Mouse (Mus musculus): ENCODE measurements around the gene Agfg2. TPM values are rescaled to one million over a fixed set of nuclear protein-coding genes. Genes with fewer than 3 reads are reported as not detected.

The Agfg2 gene
- polyA plus RNA-seq, 1 experiment from 2014 or later, result 23.1 TPM

DNA sequence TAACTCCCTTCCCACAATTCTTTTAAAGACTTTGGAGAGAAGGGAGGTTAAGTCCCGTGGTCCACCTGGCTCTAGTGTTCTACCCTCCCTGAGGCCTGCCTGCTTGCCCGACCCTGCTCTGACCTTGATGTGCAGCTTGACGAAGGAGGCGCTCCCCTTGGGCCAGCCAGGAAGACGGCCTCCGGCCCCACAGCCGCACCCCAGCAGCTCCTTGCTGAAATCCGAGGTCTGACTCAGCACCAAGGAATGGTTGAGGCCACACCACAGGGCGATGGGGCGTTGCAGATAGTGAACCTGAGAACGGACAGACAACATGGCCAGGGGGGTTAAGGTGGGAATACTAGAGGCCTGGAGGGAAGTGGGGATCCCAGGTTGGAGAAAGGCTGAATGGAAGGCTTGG, 71.0 kb downstream of the Agfg2 start, which contains the start of gene Pcolce:
Gene Pcolce, minus strand, starts transcription at position 235 of the 400 bp plus-strand sequence.
- H3K36me3 ChIP-seq, result no peaks in the 10 kb centered on the region
- H3K9me3 ChIP-seq, result no peaks in the 10 kb centered on the region
- no peak within 1 kb of the TSS for H3K9ac ChIP-seq
- 39% methylated on average over 11 of the region's 11 CpGs for WGBS
- peaks cover 43% of the 10 kb centered on the region for H3K4me1 ChIP-seq
- H3K27me3 ChIP-seq (replicated peaks), result no peaks in the 10 kb centered on the region
- H3K4me3 ChIP-seq (replicated peaks), result no peak within 1 kb of the TSS
- peak; percentile 51; the same call in 1 of the 2 replicates for ATAC-seq (ENCODE audit: insufficient read depth, low FRiP score, low read depth)
- H3K4me2 ChIP-seq, result 0 out of 2 replicates have a peak within 1 kb of the TSS, but pooled peaks have one; percentile 8
- peak within 1 kb of the TSS; percentile 72 for H3K27ac ChIP-seq

DNA sequence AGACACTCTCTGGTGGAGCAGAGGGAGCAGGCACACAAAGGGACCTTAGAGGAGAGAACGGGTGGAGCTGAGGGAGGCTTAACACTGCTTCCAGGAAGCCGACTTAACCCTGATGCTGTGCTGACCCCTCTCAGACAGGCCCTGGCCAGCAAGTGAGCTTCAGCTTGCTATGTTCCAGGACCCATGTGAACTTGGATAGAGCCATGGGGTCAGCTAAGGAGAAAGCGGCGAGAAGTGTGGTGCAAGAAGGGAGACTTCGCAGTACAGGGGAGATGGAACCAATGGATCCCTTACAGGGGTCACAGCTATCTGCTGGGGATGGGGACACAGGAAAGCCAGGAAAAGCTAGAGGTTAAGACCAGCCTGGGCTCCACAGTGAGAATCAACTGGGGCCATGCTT, 71.5 kb downstream of the Agfg2 start:
- Histone ChIP-seq H3K36me3 (no peaks in the 10 kb centered on the region), H3K4me1 (peaks cover 48% of the 10 kb centered on the region), H3K27ac (peak overlapping the region; percentile 72), H3K9ac (no peak overlapping the region), H3K9me3 (no peaks in the 10 kb centered on the region), H3K4me3 (replicated peaks) (no peak overlapping the region), H3K27me3 (replicated peaks) (no peaks in the 10 kb centered on the region), H3K4me2 (0 out of 2 replicates have a peak overlapping the region, but pooled peaks have one; percentile 8)
- ATAC-seq (ENCODE audit: insufficient read depth, low FRiP score, low read depth), result no peak
- WGBS, result 63% methylated on average over 5 of the region's 5 CpGs

DNA sequence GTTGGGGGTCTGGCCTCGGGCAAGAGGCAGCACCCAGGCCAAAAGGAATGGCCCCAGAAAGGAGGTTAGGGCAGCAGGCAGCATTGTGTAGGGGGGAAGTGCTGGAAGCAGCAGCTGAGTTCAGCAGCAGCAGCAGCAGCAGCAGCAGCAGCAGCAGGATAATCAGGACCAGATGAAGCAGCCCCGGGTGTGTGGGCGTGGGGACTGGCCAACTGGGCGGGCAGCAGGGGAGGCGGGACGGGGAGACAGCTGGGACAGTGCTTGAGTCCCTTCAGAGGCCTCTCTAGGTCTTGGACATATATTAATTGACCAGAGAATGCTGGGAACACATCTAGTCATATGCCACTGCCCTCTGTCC, 73.3 kb downstream of the Agfg2 start:
- peak overlapping the region; percentile 83 for H3K27ac ChIP-seq
- H3K9me3 ChIP-seq, result no peaks in the 10 kb centered on the region
- 0 out of 2 replicates have a peak overlapping the region, but pooled peaks have one; percentile 5 for H3K9ac ChIP-seq
- H3K4me3 ChIP-seq (replicated peaks), result peak overlapping the region; percentile 34
- H3K27me3 ChIP-seq (replicated peaks), result no peaks in the 10 kb centered on the region
- no peaks in the 10 kb centered on the region for H3K36me3 ChIP-seq
- H3K4me1 ChIP-seq, result peaks cover 52% of the 10 kb centered on the region
- peak overlapping the region; percentile 49 for H3K4me2 ChIP-seq
- 0 out of 2 replicates have a peak, but pooled peaks have one; percentile 36 for ATAC-seq (ENCODE audit: insufficient read depth, low FRiP score, low read depth)
- WGBS, result 11% methylated on average over 6 of the region's 6 CpGs

DNA sequence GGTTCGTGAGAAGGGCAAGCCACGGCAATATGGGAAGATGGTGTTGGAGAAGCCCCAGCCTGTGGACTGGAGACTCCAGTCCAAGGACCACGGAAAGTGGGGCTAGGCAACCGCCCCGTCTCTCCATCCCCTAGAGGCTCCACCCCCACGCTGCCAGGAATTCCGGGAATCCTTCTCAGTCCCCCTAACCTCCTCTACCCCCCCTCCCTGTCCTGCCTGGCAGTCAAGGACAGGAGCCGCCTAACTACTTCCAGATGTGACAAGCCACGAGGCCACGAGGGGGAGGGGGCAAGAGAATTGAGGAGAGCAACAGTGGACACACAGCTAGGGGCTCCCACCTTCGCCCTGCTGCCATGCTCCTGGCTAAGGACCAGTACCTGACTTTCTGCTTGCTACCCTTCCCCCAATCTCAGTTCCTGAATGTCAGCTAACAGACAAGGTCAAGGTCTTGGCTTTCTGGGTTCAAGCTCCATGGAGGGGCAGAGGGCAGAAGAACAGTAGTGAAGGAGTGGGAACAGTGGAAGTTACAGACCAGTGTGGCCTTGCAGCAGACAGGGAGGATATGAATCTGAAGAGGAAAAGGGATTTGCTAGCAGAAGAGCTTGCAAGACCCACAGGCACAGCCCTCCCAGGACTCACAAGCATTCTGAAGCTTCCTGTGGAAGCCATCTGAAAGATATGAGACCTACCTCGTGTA, 73.8 kb downstream of the Agfg2 start:
- Histone ChIP-seq H3K4me2 (peak overlapping the region; percentile 49), H3K4me1 (peaks cover 52% of the 10 kb centered on the region), H3K36me3 (no peaks in the 10 kb centered on the region), H3K4me3 (replicated peaks) (peak overlapping the region; percentile 34), H3K27me3 (replicated peaks) (no peaks in the 10 kb centered on the region), H3K9ac (0 out of 2 replicates have a peak overlapping the region, but pooled peaks have one; percentile 5), H3K27ac (peak overlapping the region; percentile 83), H3K9me3 (no peaks in the 10 kb centered on the region)
- ATAC-seq (ENCODE audit: insufficient read depth, low FRiP score, low read depth), result peak; percentile 40; the same call in 1 of the 2 replicates
- WGBS, result 5% methylated on average over 12 of the region's 12 CpGs

DNA sequence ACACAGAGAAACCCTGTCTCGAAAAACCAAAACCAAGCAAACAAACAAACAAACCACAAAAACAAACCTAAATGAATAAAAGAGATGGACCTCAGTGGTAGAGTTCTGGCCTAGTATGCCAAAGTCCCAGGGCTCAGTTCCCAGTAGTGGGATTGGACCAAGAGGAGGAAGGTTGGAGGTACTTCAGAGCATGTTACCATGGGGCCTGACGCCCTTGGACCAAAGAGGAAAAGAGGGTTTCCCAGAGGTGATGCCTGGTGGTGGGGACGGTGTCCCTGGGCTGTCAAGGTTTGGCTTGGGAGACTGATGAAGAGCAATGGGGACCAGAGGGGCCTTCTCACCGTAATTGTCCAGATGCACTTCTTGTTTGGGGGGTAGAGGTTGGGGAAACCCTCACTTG, 74.5 kb downstream of the Agfg2 start:
- H3K27me3 ChIP-seq (replicated peaks), result no peaks in the 10 kb centered on the region
- 64% methylated on average over 4 of the region's 4 CpGs for WGBS
- ATAC-seq (ENCODE audit: insufficient read depth, low FRiP score, low read depth), result no peak
- peaks cover 52% of the 10 kb centered on the region for H3K4me1 ChIP-seq
- peak overlapping the region; percentile 83; the same call in 1 of the 2 replicates for H3K27ac ChIP-seq
- peak overlapping the region; percentile 49 for H3K4me2 ChIP-seq
- H3K9ac ChIP-seq, result no peak overlapping the region
- H3K4me3 ChIP-seq (replicated peaks), result peak overlapping the region; percentile 34
- H3K9me3 ChIP-seq, result no peaks in the 10 kb centered on the region
- H3K36me3 ChIP-seq, result no peaks in the 10 kb centered on the region

DNA sequence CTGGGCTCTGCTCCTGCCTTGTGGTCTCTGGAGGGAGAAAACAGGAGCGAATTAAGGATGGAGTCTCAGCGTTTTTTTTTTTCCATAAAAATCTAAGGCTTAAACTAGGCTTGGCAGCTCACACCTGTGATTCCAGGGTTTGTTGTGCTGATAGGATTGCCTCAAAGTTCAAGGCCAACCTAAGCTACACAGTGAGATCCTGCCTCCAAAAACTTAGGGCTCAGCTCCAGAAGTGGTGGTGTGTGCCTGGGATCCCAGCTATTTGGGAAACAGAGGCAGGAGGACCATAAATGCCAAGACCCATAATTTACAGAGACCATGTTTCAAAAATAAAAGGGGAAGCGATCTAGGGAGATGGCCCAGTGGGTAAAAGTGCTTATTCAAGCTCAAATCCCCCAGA, 75.2 kb downstream of the Agfg2 start:
- H3K4me3 ChIP-seq (replicated peaks), result no peak overlapping the region

DNA sequence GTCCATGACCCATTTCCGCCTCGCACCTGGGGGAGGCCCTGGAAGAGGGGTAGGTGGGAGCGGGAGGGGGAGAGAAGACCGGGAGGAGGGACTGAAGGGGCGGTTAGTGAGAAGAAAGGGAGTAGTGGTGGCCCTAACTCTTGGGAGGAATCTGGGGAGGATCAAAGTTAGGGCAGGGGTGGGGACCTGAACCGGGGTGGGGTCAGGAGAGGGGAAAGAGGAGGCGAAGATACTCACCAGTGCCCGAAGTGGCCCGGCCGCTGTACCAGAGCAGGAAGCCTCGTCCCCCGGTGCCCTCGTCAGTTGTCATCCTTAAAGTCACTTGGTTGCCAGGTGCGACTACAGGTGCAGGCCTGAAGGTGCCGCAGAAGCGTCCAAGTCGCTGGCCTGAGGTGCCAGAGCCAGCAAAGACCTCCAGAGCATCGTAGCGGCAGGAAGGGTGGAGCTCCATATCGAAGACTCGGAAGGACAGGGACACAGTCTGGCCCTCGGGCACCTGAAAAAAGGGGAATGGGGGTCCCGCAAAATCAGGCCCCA, 75.8 kb downstream of the Agfg2 start:
- no peak for ATAC-seq (ENCODE audit: insufficient read depth, low FRiP score, low read depth)
- peak overlapping the region; percentile 32 for H3K4me2 ChIP-seq
- H3K4me1 ChIP-seq, result peaks cover 50% of the 10 kb centered on the region
- no peak overlapping the region for H3K9ac ChIP-seq
- 27% methylated on average over 23 of the region's 23 CpGs for WGBS
- peak overlapping the region; percentile 7; the same call in 1 of the 2 replicates for H3K4me3 ChIP-seq (replicated peaks)
- no peaks in the 10 kb centered on the region for H3K9me3 ChIP-seq
- no peaks in the 10 kb centered on the region for H3K36me3 ChIP-seq
- no peaks in the 10 kb centered on the region for H3K27me3 ChIP-seq (replicated peaks)
- H3K27ac ChIP-seq, result no peak overlapping the region

More for the DNA sequence above, 75.2 kb downstream of the Agfg2 start:
- Histone ChIP-seq H3K9ac (no peak overlapping the region), H3K4me2 (0 out of 2 replicates have a peak overlapping the region, but pooled peaks have one; percentile 49), H3K27me3 (replicated peaks) (no peaks in the 10 kb centered on the region), H3K9me3 (no peaks in the 10 kb centered on the region), H3K27ac (no peak overlapping the region), H3K4me1 (peaks cover 52% of the 10 kb centered on the region), H3K36me3 (no peaks in the 10 kb centered on the region)
- no peak for ATAC-seq (ENCODE audit: insufficient read depth, low FRiP score, low read depth)
- 57% methylated on average over 3 of the region's 3 CpGs for WGBS

DNA sequence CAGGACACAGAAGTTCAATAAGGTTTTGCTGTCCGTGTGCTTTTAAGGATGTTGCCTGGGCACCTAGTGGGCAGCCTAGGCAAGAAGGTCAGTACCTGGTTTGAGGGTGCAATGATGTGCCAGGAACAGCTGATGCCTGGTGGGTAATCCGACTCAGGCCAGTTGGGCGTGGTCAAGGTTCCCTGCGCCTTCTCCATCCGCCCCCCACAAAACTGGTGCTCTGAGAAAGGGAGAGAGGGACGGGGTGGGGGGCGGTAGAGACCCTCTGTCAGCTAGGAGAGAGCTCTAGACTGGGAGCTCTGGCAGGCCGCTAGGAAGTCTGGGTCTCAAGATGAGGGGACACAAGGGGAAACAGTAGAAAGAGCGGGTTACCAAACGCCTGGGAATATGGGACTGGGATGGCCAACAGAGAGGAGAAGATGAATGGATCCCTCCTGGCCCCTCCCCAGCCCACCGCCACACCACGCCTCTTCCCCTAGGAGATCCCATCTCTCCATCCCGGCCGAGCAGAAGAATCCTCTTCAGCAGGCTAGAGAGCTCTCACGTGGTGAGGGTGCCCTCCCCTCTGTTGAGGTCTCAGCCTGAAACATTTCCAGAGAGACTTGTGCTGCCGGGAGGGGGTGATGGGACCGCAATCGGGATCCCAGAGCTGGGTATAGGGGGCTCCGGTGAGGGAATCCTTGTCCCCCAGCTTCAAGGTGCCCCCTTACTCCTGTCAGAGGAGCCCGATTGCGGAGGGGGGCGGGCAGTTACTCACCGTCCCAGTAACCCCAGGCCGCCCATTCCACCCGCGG, 76.5 kb downstream of the Agfg2 start:
- no peaks in the 10 kb centered on the region for H3K27me3 ChIP-seq (replicated peaks)
- peak overlapping the region; percentile 7; the same call in 1 of the 2 replicates for H3K4me3 ChIP-seq (replicated peaks)
- H3K4me1 ChIP-seq, result peaks cover 43% of the 10 kb centered on the region
- H3K9ac ChIP-seq, result no peak overlapping the region
- H3K27ac ChIP-seq, result no peak overlapping the region
- H3K36me3 ChIP-seq, result no peaks in the 10 kb centered on the region
- no peaks in the 10 kb centered on the region for H3K9me3 ChIP-seq
- no peak for ATAC-seq (ENCODE audit: insufficient read depth, low FRiP score, low read depth)
- H3K4me2 ChIP-seq, result peak overlapping the region; percentile 32
- WGBS, result 25% methylated on average over 26 of the region's 26 CpGs

DNA sequence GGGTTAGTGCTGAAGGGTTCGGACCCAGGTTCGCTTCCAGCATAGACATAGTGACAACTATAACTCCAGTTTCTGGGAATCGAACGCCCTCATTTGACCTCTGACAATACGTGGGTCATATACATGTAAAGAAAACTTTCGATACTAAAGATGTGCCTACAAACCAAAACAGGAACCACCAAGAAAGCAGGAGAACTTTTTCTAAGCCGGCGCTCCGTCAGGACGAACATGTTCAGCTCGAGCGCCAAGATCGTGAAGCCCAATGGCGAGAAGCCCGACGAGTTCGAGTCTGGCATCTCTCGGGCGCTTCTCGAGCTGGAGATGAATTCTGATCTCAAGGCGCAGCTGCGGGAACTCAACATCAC, 83.2 kb downstream of the Agfg2 start:
- peak overlapping the region; percentile 76 for H3K4me3 ChIP-seq (replicated peaks)
- ATAC-seq (ENCODE audit: insufficient read depth, low FRiP score, low read depth), result no peak
- no peaks in the 10 kb centered on the region for H3K9me3 ChIP-seq
- H3K4me2 ChIP-seq, result peak overlapping the region; percentile 57
- H3K36me3 ChIP-seq, result no peaks in the 10 kb centered on the region
- peaks cover 16% of the 10 kb centered on the region for H3K4me1 ChIP-seq
- WGBS, result under 1% methylated on average over 22 of the region's 22 CpGs
- no peaks in the 10 kb centered on the region for H3K27me3 ChIP-seq (replicated peaks)
- peak overlapping the region; percentile 85 for H3K27ac ChIP-seq
- peak overlapping the region; percentile 14; the same call in 1 of the 2 replicates for H3K9ac ChIP-seq

DNA sequence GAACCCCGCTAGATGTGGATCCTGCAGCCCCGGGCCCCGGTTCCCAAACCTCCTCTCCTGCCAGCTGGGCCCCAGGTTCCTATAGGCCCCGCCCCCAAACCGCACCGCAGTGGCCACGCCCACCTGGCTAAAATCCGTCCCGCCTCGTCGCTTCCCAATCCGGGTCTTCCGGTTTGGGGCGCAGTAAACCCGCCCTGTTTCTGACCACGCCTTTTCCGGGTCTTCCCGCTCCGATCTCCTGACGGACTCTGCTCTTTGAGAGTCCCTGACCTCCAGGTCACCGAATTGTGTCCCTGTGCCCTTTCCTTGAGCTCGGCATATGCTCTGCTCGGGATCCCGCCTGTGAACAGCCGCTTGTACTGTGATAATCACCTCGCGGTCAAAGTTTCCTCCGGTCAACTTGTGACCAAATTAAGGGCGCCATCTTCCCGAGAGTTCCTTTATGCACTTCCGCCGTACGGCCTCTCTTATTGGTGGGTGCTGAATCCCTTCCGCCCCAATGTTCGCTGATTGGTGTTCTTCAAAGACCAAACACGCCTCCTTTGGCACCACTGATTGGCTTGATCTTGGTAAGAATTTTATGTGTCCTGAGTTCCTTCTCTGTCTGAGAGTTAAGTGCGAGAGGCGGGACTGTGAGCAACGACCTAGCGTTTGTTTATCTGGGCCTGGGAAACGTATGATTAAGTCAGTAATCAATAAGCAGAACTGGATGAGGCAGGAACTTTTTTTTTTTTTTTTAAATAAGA, 83.7 kb downstream of the Agfg2 start, which contains the start of gene Mospd3:
Gene Mospd3, minus strand, starts transcription at position 440 of the 746 bp plus-strand sequence.
- peak within 1 kb of the TSS; percentile 95 for H3K4me2 ChIP-seq
- H3K4me3 ChIP-seq (replicated peaks), result peak within 1 kb of the TSS; percentile 76
- H3K9me3 ChIP-seq, result no peaks in the 10 kb centered on the region
- ATAC-seq (ENCODE audit: insufficient read depth, low FRiP score, low read depth), result peak; percentile 94
- H3K36me3 ChIP-seq, result no peaks in the 10 kb centered on the region
- WGBS, result under 1% methylated on average over 41 of the region's 41 CpGs
- peaks cover 16% of the 10 kb centered on the region for H3K4me1 ChIP-seq
- peak within 1 kb of the TSS; percentile 88 for H3K27ac ChIP-seq
- peak within 1 kb of the TSS; percentile 76 for H3K9ac ChIP-seq
- H3K27me3 ChIP-seq (replicated peaks), result no peaks in the 10 kb centered on the region
